Mouse (Mus musculus) CH12.LX (cell line): ENCODE measurements around the gene Ankrd36. TPM values are rescaled to one million over a fixed set of nuclear protein-coding genes. Genes with fewer than 3 reads are reported as not detected.
"Not testable (repeated sequence)": the region's sequence is repeated elsewhere in the genome, so short reads cannot be mapped to it uniquely, and the experiment has no call there.

Experiments
- DNase-seq: peaks from one replicate; pipeline ENCODE4 v3.0.0-alpha.2; 2013; ENCODE audit errors: extremely low read depth
- H3K27ac ChIP-seq: 2 replicates; pipeline ENCODE4 v1.5.1; 2012; ENCODE audit warnings: low read depth, mild to moderate bottlenecking, control low read depth, moderate library complexity; ENCODE audit not compliant: insufficient read depth
- H3K27me3 ChIP-seq: replicated peaks from 2 replicates; pipeline ENCODE3; 2012; ENCODE audit warnings: inconsistent platforms
- H3K36me3 ChIP-seq, 2 experiments: replicated peaks in 1 of 2; 2 replicates each; pipeline versions ENCODE3 to v1.6.1; 2012; ENCODE audit warnings: inconsistent platforms in 1 of 2, low read length in 1 of 2, mild to moderate bottlenecking in 1 of 2, mixed read lengths in 1 of 2, moderate library complexity in 1 of 2; ENCODE audit not compliant: control insufficient read depth in 1 of 2, insufficient read depth in 1 of 2
- H3K4me1 ChIP-seq, 2 experiments: 2 replicates each; pipeline ENCODE4 v1.6.1; 2012; ENCODE audit warnings: inconsistent platforms in 1 of 2, moderate library complexity in 1 of 2; ENCODE audit not compliant: insufficient read depth in 2 of 2, control insufficient read depth in 1 of 2
- H3K4me2 ChIP-seq: 2 replicates; pipeline ENCODE4 v1.6.1; 2012; ENCODE audit warnings: low read depth, mild to moderate bottlenecking, control low read depth; ENCODE audit not compliant: poor library complexity, insufficient read depth, severe bottlenecking
- H3K4me3 ChIP-seq, 3 experiments: fragments of 150-350 bp in 1 of 3; sonication (generic) in 1 of 3; replicated peaks in 1 of 3; 2 replicates each; pipeline versions ENCODE3 to v1.5.1; 2011 to 2012; ENCODE audit warnings: low read depth in 2 of 3, low read length in 2 of 3, mild to moderate bottlenecking in 2 of 3, moderate library complexity in 2 of 3, control low read depth in 1 of 3, improper control_type of control experiment in 1 of 3, inconsistent platforms in 1 of 3, mixed read lengths in 1 of 3; ENCODE audit not compliant: poor library complexity in 1 of 3
- H3K79me2 ChIP-seq: replicated peaks from 2 replicates; pipeline ENCODE4 v1.6.1; 2012; ENCODE audit warnings: mild to moderate bottlenecking, moderate library complexity; ENCODE audit not compliant: control insufficient read depth, poor library complexity, insufficient read depth, severe bottlenecking; ENCODE audit errors: extremely low read depth
- H3K9ac ChIP-seq: 2 replicates; pipeline ENCODE4 v1.6.1; 2012; ENCODE audit warnings: low read depth, mild to moderate bottlenecking, control low read depth, moderate library complexity; ENCODE audit not compliant: insufficient read depth
- H3K9me3 ChIP-seq: replicated peaks from 2 replicates; pipeline ENCODE3; 2012; ENCODE audit warnings: low read length, inconsistent platforms, mixed read lengths
- BHLHE40 ChIP-seq: IDR thresholded peaks from 2 replicates; pipeline ENCODE4 v1.6.1; 2011; ENCODE audit warnings: mild to moderate bottlenecking, low read depth, low read length, improper control_type of control experiment
- CTCF ChIP-seq, 2 experiments: IDR thresholded peaks in 1 of 2; conservative IDR thresholded peaks in 1 of 2; 2 replicates each; pipeline ENCODE4 v1.5.1; 2011 to 2012; ENCODE audit warnings: low read depth in 2 of 2, low read length in 2 of 2, improper control_type of control experiment in 1 of 2, inconsistent platforms in 1 of 2, mild to moderate bottlenecking in 1 of 2, moderate library complexity in 1 of 2
- E2F4 ChIP-seq: IDR thresholded peaks from 2 replicates; pipeline ENCODE4 v1.6.1; 2011; ENCODE audit warnings: low read depth, low read length, improper control_type of control experiment; ENCODE audit not compliant: insufficient replicate concordance
- ELF1 ChIP-seq: IDR thresholded peaks from 2 replicates; pipeline ENCODE4 v1.6.1; 2014; ENCODE audit warnings: low read depth, mild to moderate bottlenecking, inconsistent platforms, low read length, improper control_type of control experiment
- ETS1 ChIP-seq: conservative IDR thresholded peaks from 2 replicates; pipeline ENCODE4 v1.6.1; 2012; ENCODE audit warnings: low read depth, mild to moderate bottlenecking, inconsistent platforms, low read length, improper control_type of control experiment, moderate library complexity
- HCFC1 ChIP-seq: IDR thresholded peaks from 2 replicates; pipeline ENCODE4 v1.6.1; 2012; ENCODE audit warnings: low read depth, mild to moderate bottlenecking, inconsistent platforms, low read length, improper control_type of control experiment
- IRF4 ChIP-seq: IDR thresholded peaks from 2 replicates; pipeline ENCODE4 v1.6.1; 2014; ENCODE audit warnings: low read depth, mild to moderate bottlenecking, inconsistent platforms, low read length, improper control_type of control experiment
- KAT2A ChIP-seq: IDR thresholded peaks from 2 replicates; pipeline ENCODE4 v1.6.1; 2012; ENCODE audit warnings: low read length, improper control_type of control experiment, inconsistent platforms; ENCODE audit not compliant: insufficient replicate concordance
- MXI1 ChIP-seq: IDR thresholded peaks from 2 replicates; pipeline ENCODE4 v1.6.1; 2011; ENCODE audit warnings: mild to moderate bottlenecking, low read depth, low read length, improper control_type of control experiment
- MYC ChIP-seq: IDR thresholded peaks from 2 replicates; pipeline ENCODE4 v1.6.1; 2011; ENCODE audit warnings: low read depth, mild to moderate bottlenecking, improper control_type of control experiment, low read length
- NRF1 ChIP-seq: IDR thresholded peaks from 2 replicates; pipeline ENCODE4 v1.6.1; 2014; ENCODE audit warnings: low read depth, mild to moderate bottlenecking, inconsistent platforms, low read length, improper control_type of control experiment, moderate library complexity
- RCOR1 ChIP-seq: conservative IDR thresholded peaks from 2 replicates; pipeline ENCODE4 v1.6.1; 2012; ENCODE audit warnings: low read depth, mild to moderate bottlenecking, inconsistent platforms, low read length, improper control_type of control experiment
- SIN3A ChIP-seq: IDR thresholded peaks from 2 replicates; pipeline ENCODE4 v1.6.1; 2012; ENCODE audit warnings: low read length, improper control_type of control experiment, inconsistent platforms
- ZC3H11A ChIP-seq: IDR thresholded peaks from 2 replicates; pipeline ENCODE4 v1.6.1; 2012; ENCODE audit warnings: low read depth, mild to moderate bottlenecking, inconsistent platforms, low read length, improper control_type of control experiment
- ZMIZ1 ChIP-seq: IDR thresholded peaks from 2 replicates; pipeline ENCODE4 v1.6.1; 2012; ENCODE audit warnings: low read depth, mild to moderate bottlenecking, inconsistent platforms, low read length, improper control_type of control experiment
- dilution Hi-C: fragments of 300-500 bp; cut with MboI; formaldehyde crosslinking; loops from 2 replicates; pipeline ENCODE4 v1.14.3; 2020; ENCODE audit warnings: low sequenced_read_pairs; ENCODE audit not compliant: extremely low pct_unique_long_range_greater_than_20kb, extremely low pct_ligation_motif_present
- in situ Hi-C: fragments of 300-500 bp; cut with MboI; formaldehyde crosslinking; loops from 3 replicates; pipeline ENCODE4 v1.14.3; 2019; ENCODE audit warnings: low sequenced_read_pairs, low pct_ligation_motif_present, low pct_unique_long_range_greater_than_20kb, mixed read lengths
- polyA plus RNA-seq: library from polyadenylated mRNA; unstranded; fragments of >175 nt; gene quantifications from 2 replicates; pipeline ENCODE4 v1.2.1, GENCODE M21; 2012; ENCODE audit warnings: low read depth; ENCODE audit not compliant: insufficient read length
- total RNA-seq, 2 experiments: library from RNA; depleted of rRNA; stranded (reverse); fragments of 300-350 nt in 1 of 2; fragments of >200 nt in 1 of 2; gene quantifications; 2 replicates each; pipeline ENCODE4 v1.2.3; 2012 to 2014

Gene Ankrd36
- total and polyA plus RNA-seq, 3 experiments = not detected

DNA sequence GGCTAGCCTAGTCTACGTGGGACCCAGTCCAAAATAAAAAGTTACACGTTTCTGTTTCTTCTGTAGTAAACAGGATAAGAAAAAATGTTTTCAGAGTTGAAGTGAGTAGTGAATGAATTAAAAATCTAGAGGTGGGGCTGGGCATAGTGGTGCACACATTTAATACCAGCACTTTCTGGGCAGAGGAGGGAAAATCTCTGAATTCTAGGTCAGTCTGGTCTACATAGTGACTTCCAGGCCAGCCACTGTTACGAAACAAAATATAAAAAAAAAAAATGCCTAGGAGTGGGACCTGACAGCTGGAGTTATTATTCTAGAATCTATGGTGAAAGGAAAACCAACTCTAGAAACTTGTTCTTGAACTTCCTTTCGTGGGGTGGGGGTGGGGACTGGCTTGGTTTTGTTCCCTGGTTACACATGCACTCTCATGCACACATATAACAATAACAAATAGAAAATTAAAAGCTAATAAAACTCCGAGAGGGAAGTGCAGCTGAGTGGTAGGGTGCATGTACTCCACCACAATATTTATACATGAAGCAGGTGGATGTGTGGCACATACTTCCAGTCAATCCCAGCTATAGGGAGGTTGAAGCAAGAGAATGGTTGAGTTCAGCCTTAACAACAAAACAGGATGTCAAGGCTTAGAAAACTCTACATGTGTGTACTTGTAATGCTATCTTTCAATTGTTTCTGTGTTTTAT, 26.9 kb upstream of the Ankrd36 start:
- H3K36me3 ChIP-seq = peaks cover 8 to 24% of the 10 kb centered on the region in 2 experiments
- no peak overlapping the region for H3K27ac ChIP-seq
- H3K27me3 ChIP-seq = no peaks in the 10 kb centered on the region
- in situ Hi-C loops = no loop called here
- DNase-seq = no peak
- dilution Hi-C loops = no loop called here
- peak overlapping the region; percentile 52; the same call in 1 of the 2 replicates for H3K4me2 ChIP-seq
- peaks cover 6 to 31% of the 10 kb centered on the region in 2 experiments; a peak in 3 of 4 replicates for H3K4me1 ChIP-seq
- H3K9ac ChIP-seq = no peak overlapping the region
- H3K9me3 ChIP-seq = no peaks in the 10 kb centered on the region
- H3K4me3 ChIP-seq = peak overlapping the region in 1 of 3 experiments; percentile 90
- peaks cover 37% of the 10 kb centered on the region for H3K79me2 ChIP-seq
- TF ChIP-seq MYC = 0 out of 2 replicates have a peak, but pooled peaks have one; percentile 6
- TF ChIP-seq HCFC1 = no peak
- peak; percentile 8; the same call in 1 of the 2 replicates for TF ChIP-seq IRF4
- TF ChIP-seq BHLHE40 = no peak
- no peak for TF ChIP-seq ZMIZ1

DNA sequence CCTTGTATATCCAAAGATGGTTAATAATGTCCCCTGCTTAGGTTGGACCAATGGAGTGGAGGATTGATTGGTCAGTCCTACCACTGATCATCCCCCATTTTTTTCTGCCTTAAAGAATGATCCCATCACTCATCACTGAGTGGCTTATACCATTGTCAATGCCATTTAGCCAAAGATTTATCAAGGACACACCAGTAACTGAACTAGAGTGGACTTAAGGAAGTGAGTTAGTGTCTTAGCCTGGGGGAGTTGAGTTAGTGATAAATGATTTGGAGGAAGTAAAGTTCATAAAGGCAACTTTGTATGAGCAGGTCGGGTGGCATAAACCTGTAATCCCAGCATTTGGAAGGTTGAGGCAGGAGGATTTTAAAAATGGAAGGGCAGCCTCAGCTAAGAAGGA, 26.2 kb upstream of the Ankrd36 start:
- TF ChIP-seq NRF1 (no peak), ZMIZ1 (no peak), KAT2A (no peak), RCOR1 (no peak), IRF4 (no peak), CTCF (conservative IDR thresholded peaks at IDR 0.05 in 1 of 2, IDR thresholded peaks at IDR 0.05 in 1 of 2; ENCODE audit: low read depth in 2 of 2, low read length in 2 of 2) (no peak), ELF1 (no peak), ETS1 (no peak), MXI1 (no peak), SIN3A (no peak), E2F4 (no peak), ZC3H11A (no peak)
- in situ Hi-C loops = no loop called here
- peaks cover 6 to 27% of the 10 kb centered on the region in 2 experiments; a peak in 3 of 4 replicates for H3K4me1 ChIP-seq
- H3K9me3 ChIP-seq = peaks cover 3% of the 10 kb centered on the region
- no peak overlapping the region for H3K27ac ChIP-seq
- H3K4me3 ChIP-seq = no peak overlapping the region
- peaks cover 6 to 19% of the 10 kb centered on the region in 2 experiments for H3K36me3 ChIP-seq
- H3K79me2 ChIP-seq = peaks cover 33% of the 10 kb centered on the region
- no peak for DNase-seq
- no peak overlapping the region for H3K4me2 ChIP-seq
- no peak overlapping the region for H3K9ac ChIP-seq
- H3K27me3 ChIP-seq = no peaks in the 10 kb centered on the region
- dilution Hi-C loops = no loop called here

DNA sequence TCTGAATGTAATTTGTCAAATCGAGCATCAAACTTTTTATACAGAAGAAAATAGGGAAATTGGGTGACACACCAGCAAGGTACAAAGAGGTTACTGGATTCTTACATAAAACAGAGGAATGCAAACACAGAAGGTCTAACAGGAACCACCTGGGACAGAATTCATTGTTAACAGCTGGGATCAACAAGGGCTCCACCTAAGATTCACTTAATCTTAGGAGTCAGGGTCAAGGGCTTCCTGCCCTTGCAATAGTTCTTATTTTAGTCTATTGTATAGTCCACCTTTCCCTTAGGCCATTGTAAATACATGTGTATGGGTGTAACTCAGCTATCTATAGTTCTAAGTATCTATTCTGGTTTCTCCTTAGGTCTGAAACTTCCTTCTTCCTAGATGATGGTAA, 24.8 kb upstream of the Ankrd36 start:
- DNase-seq, H3K27ac ChIP-seq, dilution Hi-C loops, H3K36me3 ChIP-seq, H3K4me2 ChIP-seq, H3K9me3 ChIP-seq, in situ Hi-C loops, H3K9ac ChIP-seq, H3K4me3 ChIP-seq, H3K27me3 ChIP-seq: not testable (repeated sequence)
- Histone ChIP-seq H3K4me1 (peaks cover 3 to 13% of the 10 kb centered on the region in 2 experiments; a peak in 2 of 4 replicates), H3K79me2 (peaks cover 18% of the 10 kb centered on the region)
